Mouse (Mus musculus): ENCODE results near the gene Actr5. TPM values are rescaled to one million over a fixed set of nuclear protein-coding genes. Genes with fewer than 3 reads are reported as not detected.
A peak's percentile ranks its signal among the peaks of the same experiment; 100 is the strongest.

Gene Actr5
- total RNA-seq, 2 experiments from 2014 or later = 2.5 to 3.2 TPM

DNA sequence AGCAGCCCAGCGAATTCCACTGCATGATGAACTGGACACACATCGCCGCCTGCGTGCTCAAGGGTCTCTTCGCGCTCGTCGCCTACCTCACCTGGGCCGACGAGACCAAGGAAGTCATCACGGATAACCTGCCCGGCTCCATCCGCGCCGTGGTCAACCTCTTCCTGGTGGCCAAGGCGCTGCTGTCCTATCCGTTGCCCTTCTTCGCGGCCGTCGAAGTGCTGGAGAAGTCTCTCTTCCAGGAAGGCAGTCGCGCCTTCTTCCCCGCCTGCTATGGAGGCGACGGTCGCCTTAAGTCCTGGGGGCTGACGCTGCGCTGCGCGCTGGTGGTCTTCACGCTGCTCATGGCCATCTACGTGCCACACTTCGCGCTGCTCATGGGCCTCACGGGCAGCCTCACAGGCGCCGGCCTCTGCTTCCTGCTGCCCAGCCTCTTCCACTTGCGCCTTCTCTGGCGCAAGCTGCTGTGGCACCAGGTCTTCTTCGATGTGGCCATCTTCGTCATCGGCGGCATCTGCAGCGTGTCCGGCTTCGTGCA, 10.2 kb upstream of the Actr5 start:
- DNase-seq = no peak

DNA sequence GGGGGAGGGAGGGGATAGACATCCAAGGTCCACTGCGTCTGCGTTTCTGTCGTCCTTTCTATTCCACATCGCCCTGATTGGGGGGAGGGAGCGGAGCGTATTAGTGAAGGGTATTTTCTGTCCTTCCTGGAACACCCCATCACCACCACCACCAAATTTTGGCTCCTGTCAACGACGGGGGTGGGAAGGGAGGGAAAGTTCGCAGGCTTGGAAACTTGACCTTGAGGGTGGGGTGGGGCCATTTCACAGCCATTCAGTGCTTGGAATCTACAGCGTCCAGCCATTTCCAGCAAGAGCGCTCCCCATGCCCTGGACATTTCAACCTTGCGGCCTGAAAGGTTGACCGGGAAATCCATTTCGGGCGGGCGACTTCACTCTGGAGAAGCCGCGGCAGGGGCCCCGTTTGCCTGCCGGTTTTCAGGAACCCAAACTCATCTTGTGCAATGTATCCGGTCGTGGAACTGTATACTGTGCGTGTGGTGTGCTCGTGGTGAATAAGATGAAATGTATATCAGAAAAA, 9.5 kb upstream of the Actr5 start:
- no peak for DNase-seq

DNA sequence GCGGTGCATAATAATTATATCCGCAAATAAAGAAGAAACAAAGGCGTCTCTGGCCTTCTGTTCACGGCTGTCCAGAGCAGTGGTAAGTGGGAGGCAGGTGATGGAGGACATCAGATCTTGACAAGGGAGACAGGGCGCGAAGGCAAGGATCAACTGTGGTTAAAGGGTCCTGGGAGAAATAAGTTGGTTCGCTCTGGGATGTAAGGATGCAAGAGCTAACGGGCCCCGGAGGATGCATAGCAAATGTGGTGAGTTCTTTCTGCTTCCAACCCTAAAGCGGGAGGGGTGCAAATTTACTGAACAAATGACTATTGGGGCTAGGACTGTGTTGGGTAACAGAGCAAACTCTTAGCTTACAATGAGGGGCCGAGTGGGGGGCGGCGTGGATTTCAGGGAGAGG, 9.0 kb upstream of the Actr5 start:
- DNase-seq = no peak

DNA sequence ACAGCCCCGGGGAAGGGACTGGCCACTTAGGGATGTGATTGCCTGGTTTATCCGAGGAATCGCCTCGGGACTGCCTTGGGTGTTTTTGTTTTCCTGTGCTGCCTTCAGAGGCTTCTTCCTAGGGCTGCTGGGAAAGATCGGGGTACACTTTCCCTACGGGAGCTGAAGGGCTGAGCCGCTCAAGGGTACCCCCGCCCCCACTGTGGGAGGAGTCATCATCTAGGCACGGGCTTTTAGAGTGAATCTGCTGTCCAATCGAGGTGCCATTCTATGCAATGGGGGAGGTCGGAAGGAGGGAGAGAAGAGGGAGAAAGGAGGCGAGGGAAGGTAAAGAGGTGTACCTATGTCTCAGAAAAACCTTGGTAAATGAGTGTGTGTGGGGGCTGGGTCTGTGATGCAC, 8.4 kb upstream of the Actr5 start:
- DNase-seq = no peak

DNA sequence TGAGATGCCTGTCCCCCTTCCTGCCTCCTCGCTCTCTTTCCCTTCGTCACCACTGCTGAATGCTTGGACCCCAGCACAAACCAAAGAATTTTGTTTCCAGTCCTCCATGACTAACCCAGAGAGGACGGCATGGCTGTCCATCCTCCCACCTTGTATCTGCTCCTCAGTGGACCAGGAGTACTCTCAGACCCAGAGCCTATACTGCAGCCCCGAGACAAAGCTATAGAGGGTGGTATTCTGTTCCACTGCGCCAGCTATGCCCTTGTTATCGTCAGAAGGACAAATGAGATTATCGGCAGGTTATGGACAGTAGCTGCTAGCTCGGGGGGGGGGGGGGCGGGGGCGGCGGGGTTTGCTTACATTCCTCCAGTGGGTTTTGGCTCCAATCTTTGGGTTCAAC, 7.9 kb upstream of the Actr5 start:
- no peak for DNase-seq

DNA sequence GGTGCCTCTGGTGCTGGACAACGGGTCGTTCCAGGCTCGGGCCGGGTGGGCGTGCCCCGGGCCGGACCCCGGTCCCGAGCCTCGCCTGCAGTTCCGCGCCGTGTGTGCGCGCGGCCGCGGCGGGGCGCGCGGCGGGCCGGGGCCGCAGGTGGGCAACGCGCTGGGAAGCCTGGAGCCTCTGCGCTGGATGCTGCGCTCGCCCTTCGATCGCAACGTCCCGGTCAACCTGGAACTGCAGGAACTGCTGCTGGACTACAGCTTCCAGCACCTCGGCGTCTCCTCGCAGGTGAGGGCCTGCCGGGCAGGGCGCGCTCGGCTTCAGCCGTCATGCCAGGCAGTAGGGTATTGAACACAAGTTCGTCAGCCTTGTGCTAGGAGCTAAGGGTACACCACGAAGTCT, 543 bp downstream of the Actr5 start:
- DNase-seq = no peak

DNA sequence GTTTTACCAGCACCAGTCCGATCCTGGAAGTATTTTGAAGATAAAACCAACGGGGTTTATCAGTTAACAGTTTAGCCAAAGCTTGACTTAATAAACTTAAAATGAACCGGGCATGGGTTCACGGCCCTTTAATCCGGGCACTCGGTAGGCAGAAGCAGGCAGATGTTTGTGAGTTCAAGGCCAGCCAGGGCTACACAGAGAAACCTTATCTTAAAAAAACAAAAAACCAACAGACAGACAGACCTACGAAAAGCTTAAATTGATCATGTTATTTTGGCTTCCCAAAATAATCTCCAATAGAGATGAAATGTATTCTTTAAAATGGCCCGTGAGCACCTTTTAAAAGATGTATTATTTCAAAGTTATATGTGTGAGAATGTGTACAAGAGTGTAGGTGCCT, 1.0 kb downstream of the Actr5 start:
- no peak for DNase-seq

DNA sequence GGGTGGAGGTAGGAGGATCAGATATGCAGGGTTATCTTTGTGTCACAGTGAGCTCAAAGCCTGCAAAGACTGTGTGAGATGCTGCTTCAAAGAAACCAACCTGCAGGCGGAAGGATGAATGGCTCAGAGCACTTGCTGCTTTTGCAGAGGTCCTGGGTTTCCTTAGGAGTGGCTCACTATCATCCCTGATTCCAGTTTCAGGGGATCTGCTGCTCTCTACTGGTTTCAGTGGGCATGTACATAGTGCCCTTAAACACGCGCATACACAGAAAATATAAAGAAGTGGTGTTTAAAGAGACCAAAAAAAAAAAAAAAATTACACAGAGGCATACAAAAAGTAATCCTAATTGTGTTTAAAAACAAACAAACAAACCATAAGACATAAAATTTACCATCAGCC, 4.2 kb downstream of the Actr5 start:
- no peak for DNase-seq

DNA sequence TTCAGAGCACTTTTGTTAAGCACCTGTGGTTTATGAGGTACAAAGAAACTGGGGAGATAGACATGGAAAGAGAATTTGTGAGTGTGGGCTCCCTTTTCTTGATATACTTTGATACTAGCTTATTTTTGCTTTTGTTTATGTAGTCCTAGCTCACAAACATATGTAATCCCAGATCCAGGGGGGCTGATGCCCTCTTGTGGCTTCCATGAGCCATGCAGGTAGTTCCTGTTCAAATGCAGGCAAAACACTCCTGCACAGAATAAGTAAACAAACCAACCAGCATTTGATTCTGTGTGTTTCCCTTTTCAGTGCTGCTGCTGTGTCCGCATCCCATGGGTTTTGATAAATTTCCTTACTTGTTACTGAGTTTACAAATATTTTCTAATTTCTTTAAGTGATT, 4.7 kb downstream of the Actr5 start:
- no peak for DNase-seq

DNA sequence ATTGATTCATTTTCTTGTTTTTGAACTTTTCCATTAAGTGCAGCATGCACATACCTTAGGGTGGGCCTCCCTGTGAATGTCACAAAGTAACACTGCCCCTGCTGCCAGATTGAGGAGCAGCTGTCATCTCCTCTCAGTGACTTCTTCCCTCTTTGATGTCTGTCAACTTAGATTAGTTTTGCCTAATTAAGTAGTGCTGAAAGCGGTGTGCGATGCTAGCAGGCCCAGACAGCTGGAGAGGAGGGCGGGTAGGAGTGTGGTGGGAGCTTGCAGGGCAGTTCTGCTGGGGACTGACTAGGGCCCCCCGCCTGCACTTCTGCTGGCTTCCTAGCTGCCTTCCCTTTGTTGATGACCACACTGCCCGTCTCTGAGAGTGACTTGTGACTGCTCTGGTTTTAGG, 7.2 kb downstream of the Actr5 start:
- no peak for DNase-seq

DNA sequence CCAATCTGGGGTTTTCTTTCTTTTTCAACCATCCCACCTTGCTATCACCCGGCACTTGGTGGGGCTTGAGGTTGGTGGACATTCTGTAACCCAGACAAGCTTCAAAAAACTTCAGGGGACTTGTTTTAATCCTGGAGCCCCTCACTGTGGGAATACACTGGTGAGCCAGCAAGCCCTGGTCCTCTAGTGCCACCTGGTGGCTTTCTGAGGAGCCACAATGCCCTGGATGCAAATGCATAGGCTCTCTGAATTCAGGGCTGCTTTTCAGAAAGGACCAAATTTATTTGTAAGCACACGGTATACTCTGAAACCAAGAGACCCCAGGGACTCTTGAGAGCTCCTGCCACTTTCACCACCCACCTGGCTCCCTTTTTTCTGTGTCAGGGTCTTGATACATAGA, 17.2 kb downstream of the Actr5 start:
- DNase-seq = no peak

DNA sequence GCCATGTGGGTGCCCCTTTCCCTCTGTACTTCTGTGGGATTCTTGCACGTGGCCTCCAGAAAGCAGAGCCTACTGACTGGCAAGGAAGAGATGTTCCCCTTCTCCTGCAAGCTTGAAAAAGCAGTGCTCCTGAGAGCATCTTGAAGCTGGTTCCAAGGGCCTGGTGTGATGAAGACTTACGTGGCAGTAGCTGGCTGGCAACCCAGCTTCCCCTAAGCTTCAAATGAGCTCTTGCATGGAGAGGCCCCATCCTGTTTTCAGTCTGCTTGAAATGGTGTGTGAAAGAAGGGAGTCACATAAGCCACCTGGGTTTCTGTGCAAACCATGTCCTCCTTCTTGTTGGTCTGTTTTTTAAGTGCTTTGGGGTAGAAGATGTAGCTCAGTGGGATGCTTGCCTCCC, 17.9 kb downstream of the Actr5 start:
- no peak for DNase-seq

DNA sequence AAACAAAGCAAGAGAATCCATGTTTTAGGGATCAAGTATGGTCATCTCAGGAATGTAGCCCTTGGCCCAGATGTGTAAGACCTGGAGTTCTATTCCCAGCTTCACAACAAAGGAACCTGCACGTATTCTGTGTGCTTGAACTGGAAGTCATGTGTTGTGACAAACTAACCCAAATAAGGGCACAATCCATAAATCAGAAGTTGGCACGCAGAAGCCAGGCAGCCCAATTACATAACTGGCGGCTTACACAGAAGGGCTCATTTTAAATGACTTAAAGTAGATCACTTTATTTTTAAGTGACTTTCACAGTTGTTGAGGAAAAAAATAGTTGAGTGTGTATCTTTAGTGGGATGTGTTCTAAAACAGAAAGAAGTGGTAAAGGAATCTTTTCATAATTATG, 19.1 kb downstream of the Actr5 start:
- DNase-seq = no peak

DNA sequence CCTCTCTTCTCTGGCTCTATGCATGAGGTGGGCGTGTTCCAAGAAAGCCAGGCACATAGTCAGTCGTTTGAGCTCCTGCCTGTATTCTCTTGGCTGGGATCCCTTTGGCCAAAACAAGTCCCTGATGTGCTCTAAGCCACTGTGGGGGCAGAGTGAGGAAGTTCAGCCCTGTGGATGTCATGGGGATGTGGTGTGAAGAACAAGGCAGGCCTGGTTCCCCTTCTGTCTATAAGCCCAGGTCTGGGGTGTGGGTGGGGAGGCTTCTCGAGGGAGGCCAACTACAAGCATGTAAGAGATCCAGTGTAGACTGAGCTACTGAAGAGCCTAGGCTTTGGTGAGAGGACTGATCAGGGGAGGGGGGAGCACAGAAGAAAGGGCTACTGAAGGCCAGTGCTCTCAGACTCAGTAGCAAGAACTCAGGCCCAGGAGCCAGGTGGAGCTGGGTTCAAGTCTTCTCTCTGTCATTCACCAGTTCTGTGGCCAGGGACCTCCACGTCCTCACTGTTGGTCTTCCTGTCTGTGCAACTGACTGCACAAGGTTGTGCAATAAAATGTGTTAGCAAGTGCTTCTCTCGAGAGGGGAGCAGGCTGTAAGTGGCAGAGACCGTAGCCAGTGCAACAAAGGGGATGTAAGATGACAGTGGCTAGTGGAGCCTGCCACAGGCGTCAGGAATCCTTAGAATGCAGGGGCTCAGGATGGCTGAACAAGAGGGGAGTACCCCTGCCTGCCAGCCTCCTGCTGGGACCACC, 26.6 kb downstream of the Actr5 start:
- no peak for DNase-seq

DNA sequence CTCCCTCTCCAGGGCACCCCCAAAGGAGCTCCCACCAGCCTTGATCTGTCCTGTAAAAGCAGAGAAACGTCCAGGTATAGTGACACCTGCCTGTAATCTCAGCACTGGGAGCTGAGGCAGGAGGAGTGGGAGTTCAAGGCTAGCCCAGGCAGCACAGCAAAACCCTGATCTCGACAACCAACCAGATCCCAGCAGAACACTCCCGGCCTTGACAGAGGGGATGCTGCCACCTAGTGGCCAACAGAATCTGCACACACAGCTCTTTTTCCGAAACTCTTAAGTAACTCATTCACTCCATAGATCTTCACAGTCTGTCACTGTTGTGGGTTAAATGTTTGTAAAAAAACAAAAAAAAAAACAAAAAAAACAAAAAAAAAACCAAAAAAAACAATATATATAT, 28.3 kb downstream of the Actr5 start:
- DNase-seq = peak; percentile 39

DNA sequence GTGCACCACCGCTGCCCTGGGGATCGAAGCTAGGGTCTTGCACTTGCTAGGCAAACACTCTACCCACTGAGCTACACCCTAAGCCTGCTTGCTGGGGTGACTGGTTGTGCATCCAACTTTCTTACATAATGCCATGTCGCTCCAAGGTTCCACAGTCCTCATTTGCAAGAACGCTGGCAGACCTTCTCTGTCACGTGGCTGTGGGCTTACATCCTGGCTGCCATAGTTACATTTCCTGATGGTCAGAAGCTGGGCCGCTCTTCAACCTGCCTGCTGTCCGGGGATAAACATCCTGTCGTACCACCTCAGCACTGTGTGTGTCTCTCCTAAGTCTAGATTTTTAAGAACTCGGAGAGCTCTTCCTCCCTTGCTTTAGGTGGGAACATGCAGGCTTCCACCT, 30.0 kb downstream of the Actr5 start:
- no peak for DNase-seq

DNA sequence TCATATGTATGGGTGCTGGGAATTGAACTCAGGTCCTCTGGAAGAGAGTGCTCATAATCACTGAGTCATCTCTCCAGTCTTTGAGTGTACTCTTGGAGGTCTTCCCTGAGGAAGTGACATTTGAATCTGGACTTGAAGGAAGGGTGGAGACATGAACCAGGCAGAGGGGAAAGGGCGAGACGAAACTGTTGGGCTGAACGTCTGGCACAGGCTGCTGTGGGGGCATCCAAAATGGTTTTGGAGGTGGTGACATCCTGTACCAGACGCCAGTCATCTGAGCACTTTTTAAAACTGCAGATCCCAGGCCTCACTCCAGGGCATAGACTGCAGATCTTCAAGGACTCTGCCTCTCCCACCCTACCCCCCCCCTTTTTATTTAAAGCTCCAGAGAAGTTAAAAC, 31.1 kb downstream of the Actr5 start:
- DNase-seq = no peak

DNA sequence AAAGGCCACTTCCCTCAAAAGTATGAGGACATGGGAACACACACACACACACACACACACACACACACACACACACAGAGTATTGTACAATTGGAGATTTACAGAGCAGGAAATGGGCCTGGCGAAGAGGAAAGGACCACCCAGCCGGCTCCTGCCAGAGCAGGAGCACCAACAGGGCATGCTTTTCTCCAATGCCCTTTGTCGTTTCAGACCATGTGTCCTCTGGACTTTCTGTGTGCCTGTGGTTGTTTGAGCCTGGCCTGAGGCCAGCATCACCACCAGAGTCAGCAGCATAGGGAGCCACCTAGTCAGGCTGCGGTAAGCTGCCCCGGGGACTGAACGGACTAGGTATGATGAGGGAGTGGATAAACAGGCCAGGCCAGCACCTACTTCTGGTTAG, 34.1 kb downstream of the Actr5 start:
- DNase-seq = no peak

DNA sequence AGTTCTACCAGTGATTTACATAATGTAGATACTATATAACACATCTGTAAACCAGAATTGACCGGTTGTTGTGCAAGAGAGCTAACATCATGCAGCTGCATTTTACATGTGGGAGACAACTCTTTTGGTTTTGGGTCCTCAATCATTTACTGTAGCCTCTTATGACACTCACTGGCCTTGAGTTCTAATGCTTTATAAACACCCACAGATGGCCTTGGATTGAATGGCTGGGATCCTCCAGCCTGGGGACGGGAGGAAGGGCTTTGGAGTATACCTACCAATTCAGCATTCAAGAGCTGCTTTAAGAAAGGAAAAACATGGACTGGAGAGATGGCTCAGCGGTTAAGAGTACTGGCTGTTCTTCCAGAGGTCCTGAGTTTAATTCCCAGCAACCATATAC, 34.7 kb downstream of the Actr5 start:
- no peak for DNase-seq

DNA sequence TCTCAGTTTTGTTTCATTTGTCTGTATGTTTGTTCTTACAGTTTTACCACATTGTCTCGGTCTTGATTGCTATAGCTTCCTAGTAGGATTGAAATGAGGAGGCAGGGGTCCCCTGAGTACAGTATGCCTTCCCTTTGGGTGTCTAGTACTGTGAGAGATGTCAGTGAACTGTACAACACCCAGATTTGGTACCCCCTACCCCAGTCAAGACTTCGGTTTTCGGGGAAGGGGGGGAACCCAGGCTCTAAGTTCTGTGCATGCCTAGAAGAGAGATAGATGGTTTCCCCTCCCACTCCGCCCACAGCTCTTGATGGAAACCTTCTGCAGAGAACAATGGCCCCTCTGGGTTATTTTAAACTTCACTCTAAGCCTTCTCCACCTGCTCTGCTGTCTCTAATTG, 40.4 kb downstream of the Actr5 start, which contains the start of gene Ppp1r16b:
TSS of gene Ppp1r16b (plus strand) at position 301 of the 400 bp plus-strand sequence.
- DNase-seq = no peak

DNA sequence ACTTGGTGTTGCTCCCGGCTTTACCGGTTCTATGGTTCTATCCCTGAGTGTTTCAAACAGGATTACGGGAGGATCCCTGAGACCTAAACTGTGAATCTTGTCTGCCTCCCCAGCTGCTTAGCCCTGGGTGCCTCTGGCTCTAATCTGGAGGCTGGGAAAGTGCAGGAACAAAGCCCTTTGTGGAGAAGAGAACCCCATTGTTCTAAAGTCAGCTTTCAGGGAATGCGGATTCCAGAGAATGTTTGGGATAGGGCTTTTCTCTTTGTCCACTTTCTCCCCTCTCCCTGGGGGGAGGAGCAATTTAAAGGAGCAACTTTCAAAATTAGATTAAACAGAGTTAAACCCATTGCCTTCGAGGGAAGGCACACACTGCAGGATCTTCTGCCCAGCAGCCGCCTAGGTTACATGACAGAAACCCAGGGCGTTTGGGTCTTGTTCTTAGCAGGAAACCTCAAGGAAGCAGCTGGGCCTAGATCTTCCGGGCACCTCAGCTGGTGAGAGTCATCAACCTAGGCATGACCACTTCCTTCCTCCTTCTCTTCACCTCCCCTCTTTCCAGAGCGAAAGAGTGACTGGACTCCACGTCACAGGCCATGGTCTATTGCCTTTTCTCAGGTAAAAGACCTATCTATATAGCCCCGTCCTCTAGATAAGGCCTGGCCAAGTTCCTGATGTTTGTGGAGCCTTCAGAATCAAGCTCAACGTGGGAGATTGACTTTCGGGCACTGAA, 41.5 kb downstream of the Actr5 start:
- DNase-seq = no peak

DNA sequence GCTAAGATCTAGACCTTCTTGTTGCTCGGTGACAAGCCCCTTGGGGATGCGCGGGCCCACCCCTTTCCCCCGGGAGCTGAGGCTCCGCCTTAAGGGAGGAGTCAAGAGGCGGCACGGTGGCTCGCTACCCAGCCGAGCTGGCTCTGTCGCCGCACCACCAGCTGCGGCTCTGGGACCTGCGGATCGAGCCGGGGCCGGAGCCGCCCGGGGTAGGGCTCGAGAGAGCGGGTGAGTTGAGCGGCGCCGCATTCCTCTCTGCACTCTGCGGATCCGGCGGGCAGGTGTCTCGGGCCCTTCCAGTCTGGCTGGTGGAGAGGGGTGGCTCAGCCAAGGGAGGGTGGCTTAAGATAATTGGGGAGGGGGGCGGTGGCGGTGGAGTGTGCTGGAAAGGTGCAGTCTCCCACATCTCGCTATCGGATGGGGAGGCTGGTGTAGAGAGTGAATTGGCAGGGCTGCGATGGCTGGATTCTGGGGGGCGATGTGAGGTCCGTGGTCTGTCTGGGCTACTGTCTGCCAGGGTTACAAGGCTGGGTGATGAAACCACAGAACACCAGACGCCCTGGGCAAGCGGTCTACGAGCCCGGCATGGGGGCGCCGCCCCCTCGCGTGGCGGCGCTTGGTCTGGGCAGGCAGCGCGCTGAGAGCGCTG, 42.5 kb downstream of the Actr5 start:
- peak; percentile 54 for DNase-seq

All from gastrocnemius, postnatal 25 days (tissue).